Mouse (Mus musculus): ENCODE results near the gene Lhfpl4. TPM values are rescaled to one million over a fixed set of nuclear protein-coding genes. Genes with fewer than 3 reads are reported as not detected.
A peak's percentile ranks its signal among the peaks of the same experiment; 100 is the strongest.

Gene Lhfpl4
- total RNA-seq, 2 experiments from 2014 or later, result 81.1 to 83.1 TPM

- H3K4me3 ChIP-seq, result peak overlapping the region; percentile 35
- intact Hi-C loops (cut with DNase I), result no loop called here
- no peak for TF ChIP-seq CTCF (IDR thresholded peaks at IDR 0.05)
- peak overlapping the region; percentile 78 for H3K27ac ChIP-seq
- peak; percentile 51 to 69 for DNase-seq (ENCODE audit: extremely low spot score in 1 of 2, low spot score in 2 of 2)
Observed at GRCm38 (mm10) chr6:113166661-113167251, 28.4 kb downstream of the Lhfpl4 start.

- no peak overlapping the region for H3K4me3 ChIP-seq
- no peak for TF ChIP-seq CTCF (IDR thresholded peaks at IDR 0.05)
- intact Hi-C loops (cut with DNase I), result no loop called here
- no peak for DNase-seq (ENCODE audit: extremely low spot score in 1 of 2, low spot score in 2 of 2)
- no peak overlapping the region for H3K27ac ChIP-seq
Observed at GRCm38 (mm10) chr6:113163513-113163912, 31.7 kb downstream of the Lhfpl4 start.

GRCm38 (mm10) chr6:113161982-113162381 lies 33.2 kb downstream of the Lhfpl4 start:
- DNase-seq (ENCODE audit: extremely low spot score in 1 of 2, low spot score in 2 of 2), result no peak
- Histone ChIP-seq H3K4me3 (no peak overlapping the region), H3K27ac (no peak overlapping the region)
- intact Hi-C loops (cut with DNase I), result no loop called here
- no peak for TF ChIP-seq CTCF (IDR thresholded peaks at IDR 0.05)

- intact Hi-C loops (cut with DNase I), result no loop called here
- no peak overlapping the region for H3K4me3 ChIP-seq
- no peak for TF ChIP-seq CTCF (IDR thresholded peaks at IDR 0.05)
Observed at GRCm38 (mm10) chr6:113160106-113160505, 35.1 kb downstream of the Lhfpl4 start.

GRCm38 (mm10) chr6:113156064-113156463 lies 39.1 kb downstream of the Lhfpl4 start:
- Histone ChIP-seq H3K27ac (no peak overlapping the region), H3K4me3 (no peak overlapping the region)
- intact Hi-C loops (cut with DNase I), result no loop called here
- DNase-seq (ENCODE audit: extremely low spot score in 1 of 2, low spot score in 2 of 2), result no peak
- TF ChIP-seq CTCF (IDR thresholded peaks at IDR 0.05), result no peak

More at GRCm38 (mm10) chr6:113160106-113160505, 35.1 kb downstream of the Lhfpl4 start:
- no peak overlapping the region for H3K27ac ChIP-seq
- DNase-seq (ENCODE audit: extremely low spot score in 1 of 2, low spot score in 2 of 2), result no peak

- Histone ChIP-seq H3K27ac (no peak overlapping the region), H3K4me3 (no peak overlapping the region)
- DNase-seq (ENCODE audit: extremely low spot score in 1 of 2, low spot score in 2 of 2), result no peak
- intact Hi-C loops (cut with DNase I), result no loop called here
- TF ChIP-seq CTCF (IDR thresholded peaks at IDR 0.05), result no peak
Observed at GRCm38 (mm10) chr6:113154886-113155285, 40.3 kb downstream of the Lhfpl4 start.

- Histone ChIP-seq H3K4me3 (no peak overlapping the region), H3K27ac (no peak overlapping the region)
- no peak for DNase-seq (ENCODE audit: extremely low spot score in 1 of 2, low spot score in 2 of 2)
- no peak for TF ChIP-seq CTCF (IDR thresholded peaks at IDR 0.05)
- intact Hi-C loops (cut with DNase I), result no loop called here
Observed at GRCm38 (mm10) chr6:113154071-113154470, 41.1 kb downstream of the Lhfpl4 start.

GRCm38 (mm10) chr6:113145249-113145648 lies 49.9 kb downstream of the Lhfpl4 start:
- DNase-seq (ENCODE audit: extremely low spot score in 1 of 2, low spot score in 2 of 2), result no peak
- Histone ChIP-seq H3K27ac (peak overlapping the region; percentile 26; the same call in 1 of the 2 replicates), H3K4me3 (no peak overlapping the region)
- intact Hi-C loops (cut with DNase I), result no loop called here
- TF ChIP-seq CTCF (IDR thresholded peaks at IDR 0.05), result no peak

- no peak for DNase-seq (ENCODE audit: extremely low spot score in 1 of 2, low spot score in 2 of 2)
- no peak for TF ChIP-seq CTCF (IDR thresholded peaks at IDR 0.05)
- intact Hi-C loops (cut with DNase I), result no loop called here
- Histone ChIP-seq H3K27ac (peak overlapping the region; percentile 26; the same call in 1 of the 2 replicates), H3K4me3 (no peak overlapping the region)
Observed at GRCm38 (mm10) chr6:113144764-113145163, 50.4 kb downstream of the Lhfpl4 start.

GRCm38 (mm10) chr6:113141389-113142094 lies 53.6 kb downstream of the Lhfpl4 start:
- no peak for TF ChIP-seq CTCF (IDR thresholded peaks at IDR 0.05)
- intact Hi-C loops (cut with DNase I), result no loop called here

GRCm38 (mm10) chr6:113133360-113133759 lies 61.8 kb downstream of the Lhfpl4 start:
- Histone ChIP-seq H3K27ac (no peak overlapping the region), H3K4me3 (no peak overlapping the region)
- TF ChIP-seq CTCF (IDR thresholded peaks at IDR 0.05), result no peak
- DNase-seq (ENCODE audit: extremely low spot score in 1 of 2, low spot score in 2 of 2), result no peak
- intact Hi-C loops (cut with DNase I), result no loop called here

More at GRCm38 (mm10) chr6:113141389-113142094, 53.6 kb downstream of the Lhfpl4 start:
- H3K4me3 ChIP-seq, result no peak overlapping the region
- no peak for DNase-seq (ENCODE audit: extremely low spot score in 1 of 2, low spot score in 2 of 2)
- no peak overlapping the region for H3K27ac ChIP-seq

GRCm38 (mm10) chr6:113120806-113121205 lies 74.4 kb downstream of the Lhfpl4 start:
- no peak for TF ChIP-seq CTCF (IDR thresholded peaks at IDR 0.05)
- Histone ChIP-seq H3K4me3 (no peak overlapping the region), H3K27ac (no peak overlapping the region)
- intact Hi-C loops (cut with DNase I), result no loop called here
- no peak for DNase-seq (ENCODE audit: extremely low spot score in 1 of 2, low spot score in 2 of 2)

Other genes with a start within 250 kb of the Lhfpl4 start
- 100 to 1,000 TPM; 232 to 236 TPM for gene Srgap3, start 248.1 kb downstream of the Lhfpl4 start, total RNA-seq (2021)
- 10 to 100 TPM; 28.2 to 28.9 TPM for gene Thumpd3, start 149.2 kb downstream of the Lhfpl4 start, total RNA-seq (2021)
- gene Setd5, start 118.0 kb downstream of the Lhfpl4 start, total RNA-seq (2021), result 100 to 1,000 TPM; 116 to 119 TPM
- gene Mtmr14, start 42.5 kb upstream of the Lhfpl4 start, total RNA-seq (2021), result 10 to 100 TPM; 14.6 to 15.3 TPM
- 10 to 100 TPM; 75.7 to 80.5 TPM for gene Cpne9, start 86.9 kb upstream of the Lhfpl4 start, total RNA-seq (2021)
- gene Brpf1, start 111.8 kb upstream of the Lhfpl4 start, total RNA-seq (2021), result 10 to 100 TPM; 31.0 to 32.9 TPM
- 1 to 10 TPM; 6.1 to 7.6 TPM for gene Ogg1, start 131.6 kb upstream of the Lhfpl4 start, total RNA-seq (2021)
- 100 to 1,000 TPM; 115 to 121 TPM for gene Camk1, start 148.6 kb upstream of the Lhfpl4 start, total RNA-seq (2021)
- 10 to 100 TPM; 47.0 to 49.6 TPM for gene Tada3, start 182.5 kb upstream of the Lhfpl4 start, total RNA-seq (2021)
- gene Arpc4, start 182.7 kb upstream of the Lhfpl4 start, total RNA-seq (2021), result 100 to 1,000 TPM; 251 to 255 TPM
- 10 to 100 TPM; 12.2 to 17.8 TPM for gene Ttll3, start 193.9 kb upstream of the Lhfpl4 start, total RNA-seq (2021)
- 10 to 100 TPM; 18.1 to 18.6 TPM for gene Rpusd3, start 224.0 kb upstream of the Lhfpl4 start, total RNA-seq (2021)
- gene Cidec, start 240.4 kb upstream of the Lhfpl4 start, total RNA-seq (2021), result not detected
- 10 to 100 TPM; 35.7 to 36.8 TPM for gene Jagn1, start 247.2 kb upstream of the Lhfpl4 start, total RNA-seq (2021)